Mouse (Mus musculus) forelimb bud, embryonic 11.5 days (tissue): ENCODE measurements around the gene Dusp16.

Experiments used
- DNase-seq: peaks from one replicate; pipeline ENCODE4 v3.0.0-alpha.2; 2012; ENCODE audit warnings: low read depth, low spot score

Gene Dusp16

DNA sequence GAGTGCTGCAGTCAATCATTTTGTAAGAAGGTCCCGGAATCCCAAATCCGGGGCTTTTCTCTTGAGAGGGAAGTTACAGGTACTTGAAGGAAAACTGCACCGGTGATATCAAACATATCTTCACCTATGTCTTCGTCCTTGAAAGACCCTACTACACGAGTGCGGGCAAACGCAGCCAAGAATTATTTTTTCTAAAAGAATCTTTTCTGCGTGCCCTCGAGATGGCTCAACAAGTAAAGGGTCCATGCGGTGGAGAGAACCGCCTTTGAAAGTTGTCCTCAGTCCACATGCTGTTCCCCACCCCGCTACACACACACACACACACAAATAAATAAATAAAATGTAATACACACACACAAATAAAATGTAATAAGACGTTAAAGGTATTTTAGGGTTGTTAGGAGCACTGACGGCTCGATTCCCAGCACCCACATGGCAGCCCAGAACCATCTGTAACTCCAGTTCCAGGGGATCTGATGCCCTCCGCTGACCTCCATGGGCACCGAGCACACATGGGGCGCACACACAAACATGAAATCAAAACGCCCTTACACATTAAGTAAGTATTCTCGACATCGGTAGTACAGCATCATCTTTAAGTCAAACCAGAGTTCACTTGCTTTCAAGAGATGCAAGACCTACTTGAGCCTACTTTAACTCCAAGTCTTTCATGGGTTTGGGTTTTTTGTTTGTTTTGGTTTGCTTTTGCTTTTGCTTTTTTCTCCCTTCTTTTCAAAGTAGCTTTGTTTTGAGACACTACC lies 801 bp upstream of the Dusp16 start:
- no peak for DNase-seq

DNA sequence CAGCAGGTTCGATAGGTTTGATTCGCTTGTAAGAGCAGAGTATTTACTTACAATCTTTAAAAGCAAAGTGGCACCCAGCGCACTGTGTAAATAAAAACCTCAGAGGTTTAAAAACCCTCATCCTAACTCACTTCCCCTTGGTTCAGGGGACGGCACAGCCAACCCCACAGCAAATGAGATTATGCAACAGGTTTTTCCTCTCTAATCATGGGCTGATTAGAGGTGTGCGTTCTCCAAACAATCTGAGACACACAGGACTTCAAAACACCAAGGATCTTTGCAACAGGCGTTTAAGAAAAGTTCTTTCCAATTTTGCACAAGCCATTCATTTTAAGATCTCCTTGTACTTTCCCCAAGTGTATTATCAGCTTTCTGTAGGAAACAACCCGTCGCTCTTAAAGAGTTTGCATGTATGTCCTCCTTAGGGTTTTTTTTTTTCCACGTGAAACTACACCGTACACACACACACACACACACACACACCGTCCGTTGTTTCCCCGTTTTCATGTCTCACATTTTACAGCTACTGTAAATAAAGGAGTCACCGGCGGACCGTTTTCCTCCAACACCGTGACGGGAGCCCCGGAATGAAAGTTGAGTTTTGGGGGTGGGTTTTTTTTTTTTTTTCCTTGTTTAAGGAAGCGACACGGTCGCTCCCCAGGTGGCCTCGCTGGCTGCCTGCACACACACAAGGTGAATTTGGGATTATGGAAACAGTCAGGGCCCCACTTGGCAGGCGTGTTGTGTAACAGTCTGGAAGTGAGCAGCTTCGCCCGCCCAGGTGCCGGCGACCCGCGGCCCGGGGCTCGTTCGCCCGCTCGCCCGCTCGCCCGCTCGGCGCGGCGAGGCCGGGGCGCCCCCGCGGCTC lies 940 bp downstream of the Dusp16 start:
- peak; percentile 28 for DNase-seq

DNA sequence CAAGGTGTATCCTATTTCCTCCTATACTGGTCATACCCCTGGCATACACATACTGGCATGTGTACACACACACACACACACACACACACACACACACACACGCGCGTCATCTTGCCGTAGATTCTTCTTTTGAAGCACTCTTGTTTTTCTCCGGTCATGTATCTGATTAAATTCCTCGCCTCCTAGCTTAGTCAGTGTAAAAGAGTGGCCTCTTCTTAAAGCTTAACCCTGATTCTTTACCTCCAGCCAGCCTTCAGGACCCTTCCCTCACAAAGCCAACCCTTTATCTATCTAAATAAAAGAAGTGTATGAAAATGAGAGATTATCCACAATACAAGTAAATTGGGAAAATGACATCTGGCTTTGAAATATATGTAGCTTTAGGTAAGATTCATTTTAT lies 3.3 kb downstream of the Dusp16 start:
- no peak for DNase-seq

DNA sequence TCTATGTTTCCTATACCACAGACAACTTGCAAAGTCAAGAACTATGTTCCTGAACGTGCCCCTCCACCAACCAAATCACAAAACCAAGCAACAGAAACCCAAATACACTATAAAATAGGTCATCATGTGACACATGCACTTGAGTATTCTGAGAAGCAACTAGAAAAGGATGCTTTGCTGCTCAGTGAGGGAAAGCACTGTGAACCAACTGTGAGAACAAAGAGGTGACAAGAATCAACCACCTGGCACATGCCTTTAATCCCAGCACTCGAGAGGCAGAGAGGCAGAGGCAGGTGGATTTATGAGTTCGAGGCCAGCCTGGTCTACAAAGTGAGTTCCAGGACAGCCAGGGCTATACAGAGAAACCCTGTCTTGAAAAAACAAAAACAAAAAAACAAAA lies 6.0 kb downstream of the Dusp16 start:
- no peak for DNase-seq

DNA sequence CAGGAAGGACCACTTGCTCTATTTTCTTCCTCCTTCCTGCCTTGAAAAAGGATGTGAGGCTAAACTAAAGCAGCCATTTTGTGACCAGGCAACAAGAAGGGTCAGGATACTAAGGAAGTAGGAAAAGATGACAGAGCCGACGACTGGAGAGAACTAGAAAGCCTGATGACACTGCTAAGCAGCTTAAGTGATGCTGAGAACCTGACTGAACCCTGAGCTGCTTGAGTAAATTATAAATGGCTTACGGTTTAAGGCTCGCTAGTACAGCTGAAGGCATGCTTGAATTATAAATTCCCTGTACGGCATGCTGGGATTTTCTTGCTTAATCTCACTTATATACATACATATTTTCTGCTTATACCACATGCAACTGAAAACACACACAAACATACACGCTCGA lies 9.5 kb downstream of the Dusp16 start:
- no peak for DNase-seq

DNA sequence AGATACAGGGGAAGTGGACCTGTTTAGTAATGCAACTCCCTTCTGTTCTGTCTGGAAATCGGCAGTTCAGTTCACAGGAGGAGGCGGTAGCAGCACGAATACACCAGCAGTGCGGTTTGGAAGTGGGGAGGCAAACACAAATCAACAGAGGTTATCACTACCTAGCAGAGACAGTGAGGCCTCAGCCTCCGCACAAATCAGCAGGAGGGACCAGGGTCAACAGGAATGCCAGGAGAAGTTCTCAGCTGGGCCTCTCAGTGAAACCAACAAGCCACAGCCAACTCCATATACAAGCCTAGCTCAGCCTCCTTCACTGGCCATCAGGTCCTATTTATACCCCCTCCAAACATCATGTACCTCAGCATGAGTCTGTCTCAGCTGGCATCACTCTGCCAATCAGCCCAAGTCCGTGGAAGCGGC lies 10.9 kb downstream of the Dusp16 start:
- no peak for DNase-seq

DNA sequence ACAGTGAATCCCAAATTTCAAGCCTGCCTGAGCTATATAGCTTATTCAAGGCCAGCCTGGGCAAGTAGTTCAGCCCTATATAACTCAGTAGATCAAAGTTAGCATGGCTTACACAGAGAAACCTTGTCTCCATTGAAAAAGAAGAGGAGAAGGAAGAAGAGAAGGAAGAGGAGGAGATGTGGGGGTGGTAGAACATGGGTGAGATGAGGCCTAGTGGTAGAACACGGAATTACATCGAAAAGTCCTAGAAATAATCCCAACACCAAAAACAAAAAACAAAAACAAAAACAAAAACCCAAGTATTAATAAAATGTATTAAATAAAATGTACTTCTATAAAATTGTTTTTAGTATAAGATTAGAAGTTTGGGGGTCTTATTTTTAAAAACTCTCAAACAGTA lies 12.4 kb downstream of the Dusp16 start:
- DNase-seq, result no peak

DNA sequence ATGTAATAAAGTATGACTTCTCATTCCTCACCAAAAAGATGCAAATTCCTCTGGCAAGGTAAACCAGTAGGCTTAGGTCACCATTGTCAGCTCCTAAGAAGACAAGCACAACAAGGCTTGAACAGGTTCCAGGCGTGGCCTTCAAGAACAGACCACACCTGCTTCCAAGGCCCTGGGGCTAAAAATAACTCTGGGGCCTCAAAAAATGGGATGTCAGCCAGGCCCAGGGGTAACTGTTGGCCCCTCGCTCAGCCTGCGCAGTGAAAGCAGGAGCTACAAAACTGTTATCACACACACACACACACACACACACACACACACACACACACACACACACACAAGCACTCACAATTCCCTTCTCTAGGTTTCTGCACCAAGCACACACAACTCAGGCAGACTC lies 18.5 kb downstream of the Dusp16 start:
- no peak for DNase-seq

DNA sequence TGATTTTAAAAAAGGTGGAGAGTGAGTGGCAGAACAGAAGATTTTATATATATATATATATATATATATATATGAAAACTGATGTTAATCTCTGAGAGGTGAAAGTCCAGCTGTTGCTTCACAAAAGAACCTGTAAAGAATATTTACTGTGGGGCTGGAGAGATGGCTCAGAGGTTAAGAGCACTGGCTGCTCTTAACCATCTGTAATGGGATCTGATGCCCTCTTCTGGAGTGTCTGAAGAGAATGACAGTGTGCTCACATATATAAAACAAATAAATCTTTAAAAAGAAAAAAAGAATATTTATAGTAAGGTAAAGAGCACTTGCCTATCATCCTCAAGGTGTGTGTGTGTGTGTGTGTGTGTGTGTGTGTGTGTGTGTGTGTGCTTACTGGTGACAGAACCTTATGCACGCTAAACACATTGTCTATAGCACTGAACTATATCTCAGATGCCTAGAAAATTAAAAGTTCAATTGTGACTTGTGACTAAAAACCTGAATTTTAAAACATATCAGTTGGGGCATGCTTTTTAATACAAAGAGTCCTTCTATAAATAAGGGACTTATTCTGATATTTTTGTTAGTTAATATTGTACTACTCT lies 19.0 kb downstream of the Dusp16 start:
- no peak for DNase-seq

DNA sequence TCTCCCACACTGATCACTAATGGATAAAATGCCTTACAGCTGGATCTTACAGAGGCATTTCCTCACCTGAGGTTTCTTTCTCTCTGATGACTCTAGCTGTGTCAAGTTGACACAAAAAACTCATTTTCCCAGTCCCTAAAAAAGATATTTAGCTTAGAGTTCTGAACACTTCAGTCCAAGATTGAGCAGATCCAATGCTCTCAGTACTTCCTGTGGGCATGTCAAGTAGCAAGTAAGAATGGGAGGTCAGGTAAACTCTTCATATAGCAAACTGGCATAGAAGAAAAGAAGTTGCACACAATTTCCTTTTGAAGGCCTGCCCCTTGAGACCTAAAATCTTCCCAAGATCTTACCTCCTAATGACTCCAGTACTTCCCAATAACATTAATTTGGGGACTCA lies 22.1 kb downstream of the Dusp16 start:
- no peak for DNase-seq

DNA sequence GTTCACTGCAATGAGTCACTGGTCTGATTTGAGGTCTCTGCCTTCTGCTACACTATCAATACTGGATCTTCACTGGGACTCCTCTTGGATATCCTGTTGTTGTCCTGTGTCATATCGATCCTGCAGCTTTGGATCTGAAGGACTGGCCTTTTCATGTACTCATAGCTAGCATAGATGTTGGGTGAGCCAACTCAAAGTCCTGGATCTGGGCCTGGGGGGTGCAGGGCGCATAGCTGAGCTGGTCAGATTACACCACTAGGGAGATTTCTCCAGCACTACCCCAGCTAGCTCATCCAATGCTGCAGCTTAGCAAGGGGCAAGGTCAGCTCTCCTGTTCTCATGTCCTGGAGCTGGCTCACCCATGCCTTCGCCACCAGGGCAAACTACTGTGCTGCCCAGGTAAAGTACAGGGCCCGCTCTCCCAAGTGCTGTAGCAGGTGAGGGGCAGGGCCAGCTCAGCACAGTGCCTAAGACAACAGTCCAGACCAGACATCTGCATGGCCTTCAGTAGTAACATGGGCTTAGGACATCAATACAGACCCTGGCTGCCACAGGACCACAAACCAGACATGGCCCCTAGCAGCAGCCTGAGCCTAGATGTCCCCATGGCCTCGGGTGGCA lies 27.9 kb downstream of the Dusp16 start:
- no peak for DNase-seq

DNA sequence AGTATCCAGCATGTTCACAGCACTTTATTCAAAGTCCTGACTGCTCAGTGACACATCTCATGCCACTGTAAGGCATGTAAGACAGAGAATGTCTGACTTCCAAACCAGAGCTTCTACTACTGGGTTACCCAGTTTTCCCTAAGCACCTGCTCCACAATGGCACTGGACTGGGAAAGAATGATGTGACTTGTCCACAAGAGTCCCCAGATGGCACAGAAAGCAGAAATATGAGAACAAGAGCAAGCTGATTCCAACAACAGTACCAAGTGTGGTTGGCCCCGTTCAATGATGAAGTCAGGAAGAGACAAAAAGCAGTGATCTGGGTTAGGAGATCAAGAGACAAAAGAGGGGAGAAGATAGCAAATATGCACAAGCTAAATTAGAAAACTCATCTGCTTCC lies 29.0 kb downstream of the Dusp16 start:
- no peak for DNase-seq

DNA sequence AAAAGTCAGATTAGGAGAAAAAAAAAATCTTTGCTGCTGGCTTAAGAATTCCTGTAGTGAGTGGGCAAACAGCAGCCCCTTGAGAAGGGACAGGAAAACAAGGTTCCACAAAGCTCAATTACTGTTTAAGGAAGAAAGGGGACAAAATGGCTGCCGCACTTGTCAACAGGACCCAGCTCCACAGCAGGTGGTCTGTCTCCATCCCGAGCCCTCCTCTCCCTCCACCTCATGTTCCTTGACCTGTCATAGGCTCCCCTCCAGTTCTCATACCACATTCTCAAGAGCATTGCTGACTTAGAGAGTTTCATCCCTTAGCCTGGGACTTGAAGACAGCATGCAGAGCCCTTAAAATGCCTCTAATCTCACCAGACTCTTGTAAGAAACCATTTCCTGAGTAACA lies 30.6 kb downstream of the Dusp16 start:
- no peak for DNase-seq

DNA sequence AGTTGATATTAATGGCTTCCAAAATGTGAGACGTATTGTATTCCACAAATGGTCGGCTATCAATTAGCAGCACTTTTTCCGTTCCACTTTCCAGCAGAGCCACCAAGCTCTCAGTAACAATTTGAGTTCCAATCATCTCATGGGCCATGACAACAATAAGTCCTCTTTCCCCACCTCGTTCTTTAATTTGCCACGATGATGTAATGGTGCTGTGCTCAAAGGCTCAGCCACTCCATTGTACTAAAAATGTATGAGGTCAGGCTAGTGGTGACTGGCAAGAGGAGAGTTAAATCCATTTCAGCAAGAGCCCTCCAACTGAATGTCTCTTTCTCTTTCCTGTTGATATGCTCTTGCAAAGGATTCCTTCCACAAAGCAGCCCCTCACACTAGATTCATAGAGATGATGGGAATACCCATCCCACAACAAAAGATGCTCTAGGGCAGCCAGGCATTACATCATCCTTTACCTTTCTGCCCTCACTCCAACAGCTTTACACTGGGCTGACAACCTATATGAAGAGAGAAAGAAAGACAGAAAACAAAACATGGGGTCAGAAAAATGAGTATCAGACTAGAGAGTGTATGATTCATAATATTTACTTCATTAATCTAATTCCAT lies 31.4 kb downstream of the Dusp16 start:
- no peak for DNase-seq

DNA sequence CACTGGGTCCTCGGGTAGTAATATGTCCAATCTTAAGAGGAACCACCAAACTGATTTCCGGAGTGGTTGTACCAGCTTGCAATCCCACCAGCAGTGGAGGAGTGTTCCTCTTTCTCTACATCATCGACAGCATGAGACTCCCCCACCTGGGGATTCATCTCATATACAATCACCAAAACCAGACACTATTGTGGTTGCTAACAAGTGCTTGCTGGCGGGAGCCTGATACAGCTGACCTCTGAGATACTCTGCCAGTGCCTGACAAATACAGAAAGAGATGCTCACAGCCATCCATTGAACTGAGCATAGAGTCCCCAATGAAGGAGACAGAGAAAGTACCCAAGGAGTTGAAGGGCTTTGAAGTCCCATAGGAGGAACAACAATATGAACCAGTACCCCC lies 36.4 kb downstream of the Dusp16 start:
- DNase-seq, result no peak

DNA sequence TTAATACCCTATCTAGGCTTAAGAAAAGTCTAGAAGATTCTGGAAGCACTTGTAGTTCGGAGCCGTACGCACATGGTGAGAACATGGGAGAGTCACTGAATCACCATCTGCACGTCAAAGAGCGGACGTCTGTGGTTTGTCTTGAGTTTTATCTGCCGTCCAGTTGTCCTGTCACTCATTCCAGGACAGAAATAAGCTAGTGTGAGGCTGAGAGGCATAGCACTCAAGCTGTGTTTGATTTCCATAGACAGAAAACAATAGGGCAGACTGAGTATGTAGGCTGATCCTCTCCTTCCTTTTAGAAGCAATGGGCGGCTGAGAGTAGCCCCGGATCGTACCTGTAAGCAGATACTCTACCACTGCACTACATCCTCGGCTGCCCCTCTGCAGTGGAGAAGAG lies 38.6 kb downstream of the Dusp16 start:
- DNase-seq, result no peak

DNA sequence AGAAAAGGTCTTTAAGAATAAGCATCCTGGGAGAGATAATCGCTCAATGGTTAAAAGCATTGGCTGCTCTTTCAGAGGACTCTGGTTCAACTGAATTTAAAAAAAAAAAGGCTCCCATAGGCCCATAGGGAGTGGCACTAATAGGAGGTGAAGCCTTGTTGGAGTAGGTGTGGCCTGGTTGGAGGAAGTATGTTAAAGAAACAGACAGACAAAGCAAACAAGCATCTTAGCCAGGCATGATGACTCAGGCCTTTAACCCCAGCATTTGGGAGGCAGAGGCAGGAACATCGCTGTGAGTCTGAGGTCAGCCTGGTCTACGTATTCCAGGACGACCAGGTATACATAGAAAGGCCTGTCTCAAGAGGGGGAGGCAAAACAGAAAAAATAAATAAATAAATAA lies 39.0 kb downstream of the Dusp16 start:
- no peak for DNase-seq

DNA sequence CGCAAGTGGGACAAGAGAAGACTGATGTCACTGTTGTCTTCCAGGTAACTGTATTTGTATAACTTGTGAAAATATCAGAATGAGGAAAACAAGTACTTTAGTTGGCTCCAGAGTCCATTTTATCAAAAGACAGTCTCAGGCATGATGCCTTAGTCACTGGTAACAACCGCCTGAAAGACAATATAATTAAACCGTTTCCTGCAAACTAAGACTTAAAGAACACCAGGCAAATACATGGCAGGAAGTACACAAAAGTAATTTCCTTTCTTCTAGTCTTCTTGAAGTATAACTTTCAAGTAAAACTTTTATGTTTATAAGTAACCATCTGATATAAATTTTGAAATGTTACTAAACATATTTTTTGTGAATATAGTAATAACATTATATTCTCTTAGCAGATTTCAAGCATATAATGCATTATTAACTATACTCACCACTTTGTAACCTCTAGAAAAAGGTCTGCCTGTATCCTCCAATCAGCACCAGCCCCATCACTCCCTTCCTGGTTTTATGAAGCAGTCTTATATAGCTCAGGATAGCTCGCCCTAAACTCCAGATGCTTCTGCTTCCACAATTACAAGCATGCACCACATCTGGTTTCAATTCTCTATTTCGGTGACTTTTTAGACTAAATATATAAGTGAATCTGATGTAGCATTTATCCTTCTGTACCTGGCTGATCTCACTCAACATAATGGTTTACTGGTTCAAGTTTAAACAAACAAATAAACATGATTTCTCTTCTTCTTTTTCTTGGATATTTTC lies 40.4 kb downstream of the Dusp16 start:
- peak; percentile 52 for DNase-seq

DNA sequence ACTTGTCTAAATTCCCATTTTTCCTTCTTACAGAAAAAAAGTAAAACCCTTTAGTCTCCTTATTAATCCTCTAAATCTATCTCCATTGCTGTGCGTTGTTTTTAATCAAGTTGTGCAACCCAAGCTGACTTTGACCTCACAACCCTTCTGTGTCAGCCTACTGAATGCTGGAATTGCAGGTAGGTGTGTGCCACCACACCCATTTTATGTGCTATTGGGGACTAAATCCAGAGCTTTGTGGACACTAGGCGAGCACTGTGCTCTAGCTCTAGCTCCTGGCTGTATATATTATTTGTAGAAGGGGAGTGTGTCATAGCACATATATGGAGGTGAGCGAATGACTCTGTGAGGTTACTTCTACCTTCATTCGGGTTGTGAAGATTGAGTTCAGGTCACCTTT lies 41.3 kb downstream of the Dusp16 start:
- no peak for DNase-seq

DNA sequence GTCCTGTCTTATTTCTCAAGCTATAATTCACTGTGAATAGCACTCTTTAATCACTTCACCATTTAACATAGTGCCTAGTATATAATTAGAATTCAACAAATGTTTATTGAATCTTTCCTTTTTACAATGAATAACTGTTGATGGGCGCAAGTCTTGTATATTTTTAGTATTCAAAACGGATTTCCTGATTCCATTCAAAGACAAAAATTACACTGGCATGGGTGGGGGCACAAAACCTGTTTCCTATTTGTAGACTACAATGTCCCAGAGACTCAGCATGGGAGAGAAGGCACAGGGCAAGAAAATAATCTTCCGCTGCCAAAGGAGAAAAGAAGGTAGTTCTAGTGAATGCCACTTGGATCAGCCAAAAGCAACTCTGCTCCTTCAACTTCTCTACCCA lies 44.3 kb downstream of the Dusp16 start:
- no peak for DNase-seq

DNA sequence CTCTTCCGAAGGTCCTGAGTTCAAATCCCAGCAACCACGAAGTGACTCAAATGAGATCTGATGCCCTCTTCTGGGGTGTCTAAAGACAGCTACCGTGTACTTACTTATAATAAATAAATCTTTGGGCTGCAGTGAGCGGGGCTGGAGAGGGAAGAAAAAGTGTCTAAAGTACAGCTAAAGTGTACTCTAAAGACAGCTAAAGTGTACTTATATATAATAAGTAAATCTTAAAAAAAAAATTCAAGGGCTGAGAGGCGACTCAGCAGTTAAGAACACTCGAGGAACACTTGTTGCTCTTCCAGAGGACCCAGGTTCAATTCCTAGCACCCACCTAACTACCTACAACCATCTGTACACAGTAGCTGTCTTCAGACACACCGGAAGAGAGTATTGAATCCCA lies 46.5 kb downstream of the Dusp16 start:
- DNase-seq, result no peak
